Mouse (Mus musculus) lung, adult 2 months (tissue): ENCODE measurements around the gene Snd1.

Experiments
- CTCF ChIP-seq: fragments of 200-500 bp; IDR thresholded peaks from 2 replicates; pipeline ENCODE4 v1.5.1; 2011; ENCODE audit warnings: mild to moderate bottlenecking, low read length, control low read depth; ENCODE audit not compliant: insufficient read depth
- POLR2A ChIP-seq: fragments of 200-500 bp; IDR thresholded peaks from 2 replicates; pipeline ENCODE4 v1.6.1; 2011; ENCODE audit warnings: low read depth, mild to moderate bottlenecking, control low read depth, low read length, borderline replicate concordance; ENCODE audit errors: extremely low read depth

DNA sequence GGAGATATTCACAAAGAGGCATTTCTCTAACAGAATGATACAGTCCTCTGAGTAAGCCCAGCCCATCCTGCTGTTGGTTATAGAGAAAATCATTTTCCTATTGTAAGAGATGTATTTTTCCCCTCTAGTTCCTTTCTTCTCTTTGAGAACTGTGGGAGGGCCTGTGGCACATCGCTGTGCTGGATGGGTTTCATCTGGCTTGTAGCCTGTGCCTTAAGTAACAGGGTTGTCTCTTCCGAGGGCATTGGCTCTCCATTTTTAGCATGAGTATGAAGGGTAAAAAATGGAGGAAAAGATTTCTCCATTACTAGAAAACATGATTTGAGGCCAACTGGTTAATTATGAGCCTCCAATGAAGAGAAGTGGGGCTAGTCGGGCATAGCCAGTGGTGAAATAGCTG lies 140.5 kb downstream of the Snd1 start:
- no peak for TF ChIP-seq CTCF
- TF ChIP-seq POLR2A: no peak
